Mouse (Mus musculus): ENCODE results near the gene Smcr8. TPM values are rescaled to one million over a fixed set of nuclear protein-coding genes. Genes with fewer than 3 reads are reported as not detected.

Gene Smcr8
- total and polyA plus RNA-seq, 3 experiments, result 17.0 to 20.5 TPM; not detected in 1

- H3K9ac ChIP-seq (ENCODE audit: control insufficient read depth, low read depth, low read length, poor library complexity, severe bottlenecking), result no peak overlapping the region
- peaks cover 0 to 1% of the 10 kb centered on the region in 2 experiments; a peak in 1 of 4 replicates for H3K27me3 ChIP-seq (ENCODE audit: control insufficient read depth in 1 of 2, insufficient read depth in 2 of 2, low read length in 2 of 2)
- no peak for DNase-seq (ENCODE audit: low read depth, low spot score)
- peaks cover 4 to 14% of the 10 kb centered on the region in 2 experiments; a peak in 3 of 4 replicates for H3K4me1 ChIP-seq (ENCODE audit: control insufficient read depth in 1 of 2, insufficient read depth in 2 of 2, low read length in 2 of 2)
- H3K4me3 ChIP-seq (ENCODE audit: control insufficient read depth in 1 of 2, insufficient read depth in 1 of 2, low read depth in 2 of 2, low read length in 2 of 2), result no peak overlapping the region
- H3K36me3 ChIP-seq (ENCODE audit: control insufficient read depth in 1 of 2, insufficient read depth in 2 of 2, low read length in 2 of 2), result peaks cover 0 to 9% of the 10 kb centered on the region in 2 experiments; a peak in 2 of 4 replicates
- no peak overlapping the region for H3K27ac ChIP-seq (ENCODE audit: control insufficient read depth, low read depth, low read length)
- H3K79me2 ChIP-seq (ENCODE audit: control insufficient read depth, insufficient read depth, low read length, poor library complexity), result no peaks in the 10 kb centered on the region
- H3K9me3 ChIP-seq (replicated peaks; ENCODE audit: insufficient read depth, low read length), result no peaks in the 10 kb centered on the region
- TF ChIP-seq ZNF384 (IDR thresholded peaks at IDR 0.05; ENCODE audit: low read depth, low read length), result no peak
- no peak for TF ChIP-seq TBP (IDR thresholded peaks at IDR 0.05; ENCODE audit: low read depth, low read length)
- TF ChIP-seq ZKSCAN1 (IDR thresholded peaks at IDR 0.05; ENCODE audit: low read depth, low read length), result no peak
- no peak for TF ChIP-seq MYB (IDR thresholded peaks at IDR 0.05; ENCODE audit: low read depth, low read length)
These were observed 47.9 kb downstream of the Smcr8 start for GRCm38 (mm10) chr11:60825191-60825590.

DNA sequence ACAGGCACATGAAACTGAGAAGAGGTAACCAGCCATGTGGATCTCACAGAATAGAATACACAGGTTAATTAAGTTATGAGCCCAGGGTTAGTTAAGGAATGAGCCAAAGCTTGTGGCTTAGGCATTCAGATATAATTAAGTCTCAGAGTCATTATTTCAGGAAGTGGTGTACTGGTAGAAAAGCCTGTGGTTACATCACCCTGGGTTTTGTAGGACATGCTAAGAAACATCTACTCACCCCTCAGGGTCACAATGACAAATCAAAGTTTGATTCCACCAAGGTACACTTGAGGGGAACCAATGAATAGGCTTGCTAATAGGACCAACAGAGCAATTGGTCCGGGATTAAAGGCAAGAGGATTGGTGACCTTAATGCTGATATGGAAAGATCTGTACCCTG is 49.4 kb downstream of the Smcr8 start:
- Histone ChIP-seq H3K79me2 (ENCODE audit: control insufficient read depth, insufficient read depth, low read length, poor library complexity) (peaks cover 10% of the 10 kb centered on the region), H3K27ac (ENCODE audit: control insufficient read depth, low read depth, low read length) (0 out of 2 replicates have a peak overlapping the region, but pooled peaks have one; percentile 9), H3K9me3 (replicated peaks; ENCODE audit: insufficient read depth, low read length) (no peaks in the 10 kb centered on the region), H3K27me3 (ENCODE audit: control insufficient read depth in 1 of 2, insufficient read depth in 2 of 2, low read length in 2 of 2) (peaks cover 0 to 1% of the 10 kb centered on the region in 2 experiments; a peak in 1 of 4 replicates), H3K9ac (ENCODE audit: control insufficient read depth, low read depth, low read length, poor library complexity, severe bottlenecking) (no peak overlapping the region), H3K36me3 (ENCODE audit: control insufficient read depth in 1 of 2, insufficient read depth in 2 of 2, low read length in 2 of 2) (peaks cover 0 to 14% of the 10 kb centered on the region in 2 experiments; a peak in 2 of 4 replicates), H3K4me1 (ENCODE audit: control insufficient read depth in 1 of 2, insufficient read depth in 2 of 2, low read length in 2 of 2) (peaks cover 4 to 18% of the 10 kb centered on the region in 2 experiments; a peak in 3 of 4 replicates), H3K4me3 (ENCODE audit: control insufficient read depth in 1 of 2, insufficient read depth in 1 of 2, low read depth in 2 of 2, low read length in 2 of 2) (no peak overlapping the region)
- peak; percentile 64 for DNase-seq (ENCODE audit: low read depth, low spot score)
- peak; percentile 49; the same call in 1 of the 2 replicates for TF ChIP-seq RCOR1 (IDR thresholded peaks at IDR 0.05; ENCODE audit: low read depth, low read length)
- TF ChIP-seq MXI1 (IDR thresholded peaks at IDR 0.05; ENCODE audit: low read depth, low read length), result peak; percentile 14; the same call in 1 of the 2 replicates
- no peak for TF ChIP-seq POLR2A (IDR thresholded peaks at IDR 0.05; ENCODE audit: control insufficient read depth in 1 of 2, insufficient read depth in 1 of 2, low read depth in 1 of 2, low read length in 2 of 2, poor library complexity in 1 of 2)
- no peak for TF ChIP-seq ZKSCAN1 (IDR thresholded peaks at IDR 0.05; ENCODE audit: low read depth, low read length)
- TF ChIP-seq MYC (IDR thresholded peaks at IDR 0.05; ENCODE audit: low read depth, low read length), result no peak
- no peak for TF ChIP-seq HCFC1 (IDR thresholded peaks at IDR 0.05; ENCODE audit: low read depth, low read length)
- TF ChIP-seq E2F4 (IDR thresholded peaks at IDR 0.05; ENCODE audit: borderline replicate concordance, low read depth, low read length), result no peak
- TF ChIP-seq SIN3A (IDR thresholded peaks at IDR 0.05; ENCODE audit: low read length), result 0 out of 2 replicates have a peak, but pooled peaks have one; percentile 16
- TF ChIP-seq ELF1 (IDR thresholded peaks at IDR 0.05; ENCODE audit: low read depth, low read length), result peak; percentile 22; the same call in 1 of the 2 replicates
- TF ChIP-seq EP300 (IDR thresholded peaks at IDR 0.05; ENCODE audit: low read depth in 1 of 2, low read length in 2 of 2), result peak in 1 of 2 experiments; percentile 30; a peak in 1 of 4 replicates

Data from MEL (cell line).